ENCODE assay signal across 28 mouse cellular contexts in genomic region chr1:150959486-150960074, GRCm38 (mm10). TPM values are rescaled to one million over a fixed set of nuclear protein-coding genes. Genes with fewer than 3 reads are reported as not detected.
DNase-seq lines count a peak whose midpoint lies in the region; ATAC-seq and TF ChIP-seq lines count a peak whose summit lies in the region.
"Had no signal": no experiment of that assay in that cellular context is flagged by ENCODE, and none has a peak within 500 bp of the region (broad histone marks: within the 10 kb centered on the region; RNA-seq: fewer than 3 reads in every experiment).

No protein-coding gene starts in this region.

- peak; percentile 56 for ATAC-seq in lung, embryonic 16.5 days (ENCODE audit: low read depth)
- ATAC-seq in forebrain, embryonic 14.5 days: peak; percentile 60
- ATAC-seq: hindbrain, embryonic 16.5 days; intestine, embryonic 15.5 days; Patski had no signal

- no peak overlapping the region for H3K9ac ChIP-seq in lung, embryonic 16.5 days (ENCODE audit: low read length)
- no peak overlapping the region for H3K9ac ChIP-seq in forebrain, embryonic 14.5 days (ENCODE audit: low read length)
- H3K9ac ChIP-seq: embryonic facial prominence, embryonic 13.5 days; intestine, embryonic 15.5 days; liver, embryonic 14.5 days had no signal

- H3K36me3 ChIP-seq in lung, embryonic 16.5 days (ENCODE audit: control insufficient read depth, insufficient read depth, low read length): no peaks in the 10 kb centered on the region
- H3K36me3 ChIP-seq in forebrain, embryonic 14.5 days (ENCODE audit: control insufficient read depth, insufficient read depth, low read length): no peaks in the 10 kb centered on the region
- H3K36me3 ChIP-seq: intestine, embryonic 15.5 days had no signal

- H3K4me3 ChIP-seq in lung, embryonic 16.5 days (ENCODE audit: low read length): no peak overlapping the region
- no peak overlapping the region for H3K4me3 ChIP-seq in forebrain, embryonic 14.5 days (ENCODE audit: low read depth, low read length)
- H3K4me3 ChIP-seq: embryonic facial prominence, embryonic 13.5 days; erythroblast, embryonic 14.5 days; intestine, embryonic 15.5 days had no signal

- TF ChIP-seq POLR2A in brain, embryonic 14.5 days (IDR thresholded peaks at IDR 0.05; ENCODE audit: borderline replicate concordance, extremely low read depth, insufficient read depth, insufficient read length, poor library complexity, severe bottlenecking): no peak

- no peak for TF ChIP-seq CTCF in brain, embryonic 14.5 days (IDR thresholded peaks at IDR 0.05; ENCODE audit: borderline replicate concordance, extremely low read depth, insufficient read depth, insufficient read length)

- H3K9me3 ChIP-seq in lung, embryonic 16.5 days (ENCODE audit: control insufficient read depth, low read length): no peaks in the 10 kb centered on the region
- no peaks in the 10 kb centered on the region for H3K9me3 ChIP-seq in forebrain, embryonic 14.5 days (replicated peaks; ENCODE audit: control insufficient read depth, low read length)
- H3K9me3 ChIP-seq: embryonic facial prominence, embryonic 13.5 days; intestine, embryonic 15.5 days had no signal

- H3K4me2 ChIP-seq in lung, embryonic 16.5 days (ENCODE audit: low read depth, low read length): no peak overlapping the region
- H3K4me2 ChIP-seq in forebrain, embryonic 14.5 days (ENCODE audit: low read length): no peak overlapping the region
- H3K4me2 ChIP-seq: embryonic facial prominence, embryonic 13.5 days; intestine, embryonic 15.5 days had no signal

- H3K27me3 ChIP-seq in lung, embryonic 16.5 days (ENCODE audit: control insufficient read depth, insufficient read depth, low read depth, low read length): no peaks in the 10 kb centered on the region
- H3K27me3 ChIP-seq in forebrain, embryonic 14.5 days (replicated peaks; ENCODE audit: control insufficient read depth, insufficient read depth, low read length): no peaks in the 10 kb centered on the region
- H3K27me3 ChIP-seq: CH12.LX; embryonic facial prominence, embryonic 13.5 days; intestine, embryonic 15.5 days; Patski had no signal

- H3K27ac ChIP-seq in lung, embryonic 16.5 days (ENCODE audit: low read length): no peak overlapping the region
- H3K27ac ChIP-seq in forebrain, embryonic 14.5 days (ENCODE audit: low read depth, low read length): no peak overlapping the region
- H3K27ac ChIP-seq: embryonic facial prominence, embryonic 13.5 days; intestine, embryonic 15.5 days; liver, embryonic 14.5 days had no signal

- WGBS in lung, embryonic 16.5 days: 51% methylated on average over 5 of the region's 5 CpGs
- WGBS in forebrain, embryonic 14.5 days: 25% methylated on average over 5 of the region's 5 CpGs

- DNase-seq in lung, postnatal 4 days: no peak
- DNase-seq in brain, embryonic 14.5 days (ENCODE audit: low read depth): peak; percentile 62
- DNase-seq in forebrain, embryonic 14.5 days (ENCODE audit: low spot score): peak; percentile 30
- DNase-seq in adrenal gland, postnatal 36 days: no peak
- no peak for DNase-seq in layer of hippocampus, adult 8-10 months (ENCODE audit: low spot score in 2 of 2)
- DNase-seq: adrenal gland, postnatal 10 days; cerebellum, adult 11-12 months; cerebellum, adult 9-11 months; embryo, embryonic 11 days; heart, postnatal 14 days; kidney, adult 8-10 months; kidney, postnatal 10 days; liver; lung, adult 2 months; midbrain, embryonic 14.5 days; retina, postnatal 1 day; right cerebral cortex, postnatal 14 days; thymus, postnatal 4 days had no signal

- no peaks in the 10 kb centered on the region for H3K4me1 ChIP-seq in lung, embryonic 16.5 days (replicated peaks; ENCODE audit: control insufficient read depth, insufficient read depth, low read length)
- peaks cover 9% of the 10 kb centered on the region; the same call in 1 of the 2 replicates for H3K4me1 ChIP-seq in forebrain, embryonic 14.5 days (ENCODE audit: control insufficient read depth, insufficient read depth, low read length)
- H3K4me1 ChIP-seq: intestine, embryonic 15.5 days had no signal

RNA-seq across cellular contexts. Expression of gene Hmcn1, which starts 33.7 kb away (rescaled TPM):
- polyA plus RNA-seq in lung, embryonic 16.5 days (2015; fragmentation: Nextera tagmentation; extraction: Ambion mirVana): 11.7 and 12.0 TPM in 2 replicates
- polyA plus RNA-seq in brain, embryonic 14.5 days (2012; rRNA removed): 5.8 and 7.2 TPM in 2 replicates
- polyA plus RNA-seq in forebrain, embryonic 14.5 days (2014; fragmentation: Nextera tagmentation; extraction: Ambion mirVana): 1.1 and 1.8 TPM in 2 replicates
- total RNA-seq in adrenal gland, postnatal 36 days (2021): 1 to 10 TPM; 1.4 to 1.9 TPM
- 1 to 10 TPM; 1.3 to 4.3 (median 1.7) TPM for total RNA-seq in layer of hippocampus, adult 8-10 months (2022)
- total RNA-seq: granulocyte monocyte progenitor cell, adult 5-6 weeks; monocyte, adult 5-6 weeks had no signal
- polyA plus RNA-seq: erythroblast, embryonic 14.5 days had no signal

Comparison
In these comparisons a context has a peak if more than half of its experiments do, and no peak if none do; other contexts are left out.
1. DNase-seq: peak in brain, embryonic 14.5 days (single experiment) and forebrain, embryonic 14.5 days (single experiment); none in lung, postnatal 4 days (0 of 2), adrenal gland, postnatal 36 days (0 of 2) and layer of hippocampus, adult 8-10 months (0 of 2).